Mouse (Mus musculus): Measurements from ENCODE around the gene Sec14l5.

- TF ChIP-seq FLI1 (IDR thresholded peaks at IDR 0.05; ENCODE audit: low read length) (no peak), GATA1 (IDR thresholded peaks at IDR 0.05; ENCODE audit: borderline replicate concordance, low read length) (no peak)
Measured at GRCm38 (mm10) chr16:5113582-5113981, 33.3 kb upstream of the Sec14l5 start.
